Mouse (Mus musculus): ENCODE data around the gene Osbpl11.

DNA sequence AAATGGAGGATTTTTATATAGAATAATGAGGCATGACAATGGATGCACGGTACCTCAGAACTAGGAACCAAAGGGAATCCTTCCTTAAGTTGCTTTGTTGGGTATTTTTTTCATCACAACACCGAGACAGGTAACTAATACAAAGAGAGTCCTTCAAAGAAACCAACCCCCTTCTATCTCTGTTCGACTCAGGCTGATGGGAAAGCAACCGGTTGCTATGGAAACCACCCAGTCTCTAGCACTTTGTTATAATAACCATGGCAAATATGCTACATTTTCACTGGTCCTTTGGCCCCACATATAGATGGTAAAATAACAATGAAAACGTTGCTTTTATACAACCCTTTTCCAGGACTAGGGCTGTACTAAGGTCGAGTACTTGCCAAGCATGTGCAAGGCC is 13.1 kb upstream of the Osbpl11 start:
- TF ChIP-seq POLR2A (IDR thresholded peaks at IDR 0.05; ENCODE audit: low read depth, low read length) (no peak), CTCF (IDR thresholded peaks at IDR 0.05; ENCODE audit: extremely low read depth, insufficient read depth, insufficient read length, insufficient replicate concordance) (no peak)

Data from spleen, adult 2 months (tissue).